Mouse (Mus musculus) gonadal fat pad, adult 2 months (tissue): Measurements from ENCODE around the gene Pcif1. TPM values are rescaled to one million over a fixed set of nuclear protein-coding genes. Genes with fewer than 3 reads are reported as not detected.

Experiments
- DNase-seq: peaks from one replicate; pipeline ENCODE4 v3.0.0-alpha.2; 2012; ENCODE audit warnings: low read depth
- polyA plus RNA-seq: library from polyadenylated mRNA; depleted of rRNA; stranded (reverse); fragments of >200 nt; gene quantifications from 2 replicates; pipeline ENCODE4 v1.2.3, GENCODE M21; 2012; rRNA removed

Gene Pcif1
- polyA plus RNA-seq, 1 experiment = 33.9 TPM

DNA sequence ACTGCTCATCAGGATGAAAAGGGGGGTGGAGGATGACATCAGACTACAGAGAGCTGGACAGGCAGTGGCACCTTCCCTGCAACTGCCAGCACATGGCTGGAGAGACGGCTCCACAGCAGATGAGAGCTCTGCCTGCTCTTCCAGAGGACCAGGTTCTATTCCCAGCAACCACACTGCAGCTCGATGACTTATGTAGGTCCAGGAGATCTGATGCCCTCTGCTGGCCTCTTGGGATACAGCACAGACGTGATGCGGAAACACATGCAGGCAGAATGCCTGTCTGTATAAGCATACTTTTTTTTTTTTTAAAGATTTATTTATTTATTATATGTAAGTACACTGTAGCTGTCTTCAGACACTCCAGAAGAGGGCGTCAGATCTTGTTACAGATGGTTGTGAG lies 39.2 kb downstream of the Pcif1 start:
- no peak for DNase-seq

GRCm38 (mm10) chr2:164921984-164922383 lies 42.9 kb downstream of the Pcif1 start:
- no peak for DNase-seq

DNA sequence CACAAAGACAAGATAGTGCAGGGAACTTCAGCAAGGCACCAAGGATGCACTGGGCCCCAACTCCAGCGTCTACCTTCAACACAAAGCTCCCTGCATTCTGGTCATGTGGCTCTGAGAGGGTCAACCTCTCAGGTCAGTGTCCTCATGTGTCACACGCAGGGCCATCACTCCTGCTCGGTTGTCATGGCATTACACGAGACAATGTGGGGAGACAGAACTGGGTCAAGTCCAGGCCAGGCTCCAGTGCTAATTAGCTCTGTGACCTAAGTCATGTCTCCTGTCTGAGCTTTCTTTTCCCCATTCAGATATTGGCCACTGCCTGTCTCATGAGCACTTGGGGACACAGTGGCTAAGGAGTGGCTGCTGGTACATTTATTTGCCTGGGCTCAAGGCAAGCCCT lies 44.2 kb downstream of the Pcif1 start:
- DNase-seq = no peak

DNA sequence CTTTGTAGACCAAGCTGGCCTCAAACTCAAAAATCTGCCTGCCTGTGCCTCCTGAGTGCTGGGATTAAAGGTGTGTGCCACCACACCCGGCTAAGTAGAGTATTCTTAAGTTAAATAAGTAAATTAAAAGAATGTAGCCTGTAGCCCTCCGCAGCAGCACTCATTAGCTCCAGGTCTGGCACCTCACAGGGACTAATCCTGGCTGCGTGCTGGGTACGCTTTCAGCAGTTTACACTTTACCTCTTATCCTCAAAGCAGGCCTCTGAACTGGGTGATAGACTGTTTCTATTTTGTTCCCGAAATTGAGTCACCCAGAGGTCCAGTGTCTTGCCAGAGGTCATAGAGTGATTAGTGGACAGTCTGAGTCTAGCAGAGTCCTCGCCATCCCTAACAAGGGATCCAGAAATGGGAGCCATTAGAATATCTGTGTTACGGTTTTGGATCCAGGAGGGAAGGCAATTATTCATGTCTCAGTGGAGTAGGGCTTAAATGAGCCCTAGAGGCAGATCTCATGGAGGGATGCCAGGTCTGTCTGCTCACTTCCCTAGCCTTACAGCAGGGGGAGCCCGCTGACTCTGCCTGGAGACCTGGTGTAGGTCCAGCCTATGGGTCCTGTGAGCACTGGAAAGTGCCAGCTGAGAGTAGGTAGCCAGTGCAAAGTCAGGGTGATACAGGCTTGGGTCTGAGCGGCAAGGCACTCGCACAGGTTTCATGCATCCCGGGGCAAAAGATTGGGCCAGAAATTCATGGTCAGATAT lies 45.2 kb downstream of the Pcif1 start:
- peak; percentile 27 for DNase-seq

DNA sequence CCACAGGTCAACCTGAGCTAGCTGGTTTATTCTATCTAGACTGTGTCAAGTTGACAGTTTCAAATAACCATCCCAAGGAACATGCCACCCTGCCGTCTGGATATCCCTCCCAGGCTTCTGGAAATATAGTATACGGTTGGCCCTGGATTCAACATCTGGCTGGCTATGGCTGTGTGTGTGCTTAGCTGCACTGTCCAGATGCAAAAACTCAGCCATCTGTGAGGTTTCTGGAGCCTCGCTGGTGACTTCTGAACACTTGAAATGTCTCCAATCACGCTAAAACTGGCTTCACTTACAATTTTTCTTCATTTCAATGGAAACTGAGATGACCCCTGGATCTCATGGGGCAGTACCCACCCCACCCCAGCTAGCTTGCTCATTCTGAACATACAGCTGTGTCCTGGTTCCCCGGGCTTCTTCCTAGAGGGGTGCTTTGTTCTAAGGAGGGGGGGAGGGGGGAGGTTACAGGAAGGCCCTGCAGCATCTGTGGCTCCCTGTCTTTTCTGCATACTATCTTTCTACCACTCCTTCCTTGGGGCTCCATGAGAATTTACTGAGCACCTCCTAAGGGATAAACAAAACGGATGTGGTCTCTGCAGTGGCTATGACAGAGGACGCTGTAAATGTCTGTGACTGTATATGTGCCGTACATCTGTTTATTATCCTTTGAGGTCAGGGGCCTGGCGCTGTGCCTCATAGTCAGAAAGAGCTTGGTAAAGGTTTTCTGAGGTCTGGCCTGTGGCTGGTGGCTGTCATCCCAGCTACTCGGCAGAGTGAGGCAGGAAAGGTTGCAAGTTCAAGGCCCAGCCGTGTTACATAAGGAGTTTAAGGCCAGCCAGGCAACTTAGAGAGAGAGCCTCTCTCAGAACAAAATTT lies 51.8 kb downstream of the Pcif1 start:
- no peak for DNase-seq

- DNase-seq = no peak
Observed at GRCm38 (mm10) chr2:164933534-164933933, 54.4 kb downstream of the Pcif1 start.

DNA sequence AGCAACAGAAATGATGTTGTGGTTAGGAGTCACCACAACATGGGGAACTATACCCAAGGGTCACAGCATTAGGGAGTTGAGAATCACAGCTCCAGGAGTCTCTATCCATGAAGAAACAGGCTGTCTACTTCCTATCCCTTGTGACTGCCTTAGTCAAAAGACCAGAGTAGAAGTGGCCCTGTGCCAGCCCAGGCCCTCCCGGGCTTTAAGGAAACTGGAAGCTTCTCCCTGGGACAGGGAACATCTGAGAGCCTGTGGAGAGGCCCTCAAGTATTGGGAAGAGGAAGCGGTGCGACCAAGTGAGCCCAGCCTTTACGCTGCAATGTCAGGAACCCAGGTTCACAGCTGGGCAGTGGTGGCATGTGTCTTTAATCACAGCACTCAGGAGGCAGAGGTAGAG lies 56.9 kb downstream of the Pcif1 start:
- DNase-seq = no peak

DNA sequence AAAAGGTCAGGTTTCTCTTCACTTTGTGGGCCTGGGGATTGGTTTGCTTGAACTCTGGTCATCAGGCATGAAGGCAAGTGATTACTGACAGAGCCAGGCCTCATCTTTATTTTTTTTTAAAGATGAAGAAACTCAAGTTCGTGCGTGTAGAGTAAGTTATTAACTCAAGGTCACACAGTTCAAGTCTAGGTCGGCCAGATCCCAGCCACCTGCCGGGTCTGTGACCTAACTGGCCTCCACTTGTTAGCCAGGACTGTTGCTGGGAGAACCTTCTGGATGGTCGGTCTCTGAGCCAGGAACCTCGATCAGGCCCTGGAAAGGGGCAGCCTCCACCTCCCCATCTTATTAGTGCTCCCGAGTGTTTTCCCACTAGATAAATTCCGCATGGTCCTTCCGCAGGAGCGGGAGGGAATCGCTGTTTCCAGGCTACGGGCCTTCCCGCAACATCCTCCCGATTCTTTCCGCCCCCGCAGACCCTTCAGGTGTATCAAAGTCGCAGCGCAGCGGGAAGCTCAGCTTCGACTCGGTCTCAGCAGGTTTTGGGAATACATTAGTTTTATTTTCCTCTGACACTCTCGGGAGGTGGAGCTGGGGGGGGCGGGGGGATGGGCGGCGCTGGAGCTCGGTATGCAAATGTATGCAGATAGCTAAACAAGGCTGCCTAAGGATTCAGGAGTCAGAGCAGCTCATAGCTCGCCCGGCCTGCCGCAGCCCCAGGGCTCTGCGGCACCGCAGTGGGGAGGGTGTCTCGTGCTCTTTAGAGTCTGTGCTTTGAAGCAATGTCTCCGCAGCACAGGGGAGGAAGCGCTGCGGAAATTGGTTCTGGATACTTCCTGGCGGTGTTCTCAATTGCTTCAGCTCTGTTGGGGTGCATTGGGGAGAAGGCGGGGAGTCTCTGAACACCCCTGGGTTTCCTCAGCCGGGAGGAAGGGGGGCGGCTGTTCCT lies 59.3 kb downstream of the Pcif1 start:
- DNase-seq = no peak

DNA sequence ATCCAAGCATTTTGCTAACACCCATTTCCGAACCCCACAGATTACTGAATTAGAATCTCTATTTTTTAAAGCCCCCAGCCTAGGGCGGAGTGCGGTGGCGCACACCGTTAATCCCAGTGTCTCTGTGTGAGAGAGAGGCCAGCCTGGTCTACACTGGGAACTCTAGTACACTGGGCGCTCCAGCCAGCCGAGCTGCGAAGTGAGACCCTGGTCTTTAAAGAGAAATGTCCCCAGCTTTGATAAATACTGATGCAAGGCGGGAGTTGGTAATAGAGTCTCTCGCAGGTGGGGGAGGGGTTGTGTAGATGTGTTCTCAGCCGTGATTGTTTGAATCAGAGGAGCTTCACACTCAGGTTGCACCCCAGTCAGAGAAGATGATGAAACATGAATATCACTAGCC lies 60.0 kb downstream of the Pcif1 start:
- DNase-seq = no peak

DNA sequence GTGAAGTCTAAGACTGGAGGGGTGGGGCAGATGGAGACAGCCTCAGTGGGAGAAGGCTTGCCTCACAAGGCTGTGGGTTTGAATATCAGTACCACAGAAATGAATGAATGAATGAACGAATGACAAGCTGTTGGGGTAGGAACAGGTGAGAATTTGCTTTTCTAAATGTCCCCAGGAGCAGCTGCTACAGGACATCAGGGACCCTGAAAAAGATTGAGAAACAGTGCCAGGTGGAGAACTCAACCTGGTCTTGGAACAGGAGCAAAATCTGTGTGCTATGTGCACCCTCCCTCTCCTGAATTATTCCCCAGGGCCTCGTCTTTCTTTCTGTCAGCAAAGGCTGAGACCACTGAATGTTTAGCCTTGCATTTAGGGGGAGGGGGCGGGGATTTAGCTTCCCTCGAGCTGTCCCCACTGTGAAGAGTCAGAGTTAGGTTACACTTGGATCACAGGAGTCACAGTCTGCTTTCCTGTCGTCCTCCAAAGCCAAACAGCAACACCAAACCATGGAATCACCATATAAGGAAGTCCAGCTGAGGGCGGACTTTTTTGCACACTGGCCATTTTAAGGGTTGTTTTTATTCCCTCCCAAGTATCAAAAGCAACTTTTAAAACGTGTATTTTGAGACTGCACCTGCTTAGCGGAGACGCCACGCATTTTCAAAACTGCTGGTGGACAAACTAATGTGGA lies 61.2 kb downstream of the Pcif1 start, which contains the start of gene Mmp9:
Mmp9 (plus strand) TSS at position 641 of the 691 bp plus-strand sequence.
- DNase-seq = no peak

DNA sequence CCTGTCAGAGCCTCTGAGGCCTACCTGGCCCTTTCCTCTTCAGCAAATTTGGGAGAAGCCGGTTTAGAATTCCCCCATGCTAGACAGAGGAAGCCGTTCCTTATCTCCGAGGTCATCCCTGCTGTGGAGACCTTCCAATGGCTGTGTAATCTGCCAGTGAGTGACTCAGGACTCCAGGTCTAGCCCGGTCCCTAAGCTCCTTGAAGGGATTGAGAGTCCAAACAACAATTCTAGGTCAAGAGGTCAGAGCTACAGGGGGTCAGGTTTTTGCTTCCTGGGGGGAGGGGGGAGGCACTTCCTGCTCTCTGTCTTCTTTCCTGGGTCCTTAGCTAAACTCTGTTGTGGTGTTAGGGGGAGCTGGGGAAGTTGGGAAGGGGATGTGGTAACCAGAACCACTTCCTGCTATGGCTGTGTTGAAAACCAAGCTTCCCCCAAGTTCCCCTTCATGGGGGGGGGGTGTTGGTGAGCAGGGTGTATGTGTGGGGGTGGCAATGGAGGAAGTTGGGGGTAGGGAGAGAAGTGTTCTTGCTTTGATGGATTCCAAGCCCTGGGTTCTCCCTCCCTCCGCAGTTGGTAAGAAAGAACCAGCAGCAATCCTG lies 63.7 kb downstream of the Pcif1 start:
- no peak for DNase-seq

Other genes with a start within 250 kb of the Pcif1 start
- 238 and 428 TPM in 2 replicates for gene Wfdc16, start 240.5 kb upstream of the Pcif1 start, polyA plus RNA-seq
- 5,228 and 5,435 TPM in 2 replicates for gene Wfdc10, start 223.3 kb upstream of the Pcif1 start, polyA plus RNA-seq
- 190 and 293 TPM in 2 replicates for gene Wfdc9, start 222.7 kb upstream of the Pcif1 start, polyA plus RNA-seq
- gene Wfdc11, start 205.2 kb upstream of the Pcif1 start, polyA plus RNA-seq = 6.6 and 15.6 TPM in 2 replicates
- 1,038 and 1,237 TPM in 2 replicates for gene Wfdc13, start 194.2 kb upstream of the Pcif1 start, polyA plus RNA-seq
- 272 and 330 TPM in 2 replicates for gene Spint4, start 180.8 kb upstream of the Pcif1 start, polyA plus RNA-seq
- 127 and 235 TPM in 2 replicates for gene Spint5, start 164.0 kb upstream of the Pcif1 start, polyA plus RNA-seq
- gene Wfdc3, start 133.4 kb upstream of the Pcif1 start, polyA plus RNA-seq = 11.1 and 11.3 TPM in 2 replicates
- 29.9 and 49.6 TPM in 2 replicates for gene Dnttip1, start 133.3 kb upstream of the Pcif1 start, polyA plus RNA-seq
- 8.5 and 11.8 TPM in 2 replicates for gene Ube2c, start 109.4 kb upstream of the Pcif1 start, polyA plus RNA-seq
- 17.6 and 20.6 TPM in 2 replicates for gene Tnnc2, start 99.3 kb upstream of the Pcif1 start, polyA plus RNA-seq
- 23.0 and 24.6 TPM in 2 replicates for gene Snx21, start 93.5 kb upstream of the Pcif1 start, polyA plus RNA-seq
- gene Acot8, start 74.4 kb upstream of the Pcif1 start, polyA plus RNA-seq = 31.4 and 31.5 TPM in 2 replicates
- 3.4 and 3.7 TPM in 2 replicates for gene Zswim3, start 74.2 kb upstream of the Pcif1 start, polyA plus RNA-seq
- gene Zswim1, start 56.6 kb upstream of the Pcif1 start, polyA plus RNA-seq = 10.5 and 11.8 TPM in 2 replicates
- 0.46 and 0.70 TPM in 2 replicates for gene Spata25, start 50.8 kb upstream of the Pcif1 start, polyA plus RNA-seq
- gene Ctsa, start 46.4 kb upstream of the Pcif1 start, polyA plus RNA-seq = 274 and 289 TPM in 2 replicates
- 5.9 and 7.4 TPM in 2 replicates for gene Neurl2, start 45.8 kb upstream of the Pcif1 start, polyA plus RNA-seq
- 277 and 290 TPM in 2 replicates for gene Pltp, start 21.6 kb upstream of the Pcif1 start, polyA plus RNA-seq
- gene Zfp335, start 32.5 kb downstream of the Pcif1 start, polyA plus RNA-seq = 20.6 and 21.7 TPM in 2 replicates
- gene Mmp9, start 61.5 kb downstream of the Pcif1 start, polyA plus RNA-seq = 7.0 and 9.7 TPM in 2 replicates
- gene Slc12a5, start 81.5 kb downstream of the Pcif1 start, polyA plus RNA-seq = 1.7 and 2.0 TPM in 2 replicates
- gene Ncoa5, start 155.6 kb downstream of the Pcif1 start, polyA plus RNA-seq = 22.9 and 23.8 TPM in 2 replicates
- gene Cd40, start 176.3 kb downstream of the Pcif1 start, polyA plus RNA-seq = 6.5 and 6.6 TPM in 2 replicates
- gene 1700025C18Rik, start 211.4 kb downstream of the Pcif1 start, polyA plus RNA-seq = not detected in 2 replicates